Mouse (Mus musculus): ENCODE data around the gene Mcrip2.

Mcrip2 gene

GRCm38 (mm10) chr17:25863681-25864080 is 4.9 kb downstream of the Mcrip2 start:
- peak; percentile 69 for DNase-seq

- no peak for DNase-seq
These were observed 6.6 kb downstream of the Mcrip2 start for GRCm38 (mm10) chr17:25861704-25862612.

- DNase-seq, result peak; percentile 92
These were observed 7.5 kb downstream of the Mcrip2 start, which contains the start of gene Wdr90 for GRCm38 (mm10) chr17:25860832-25861703. Gene Wdr90, minus strand, starts transcription at chr17:25861501.

- no peak for DNase-seq
These were observed 8.3 kb downstream of the Mcrip2 start for GRCm38 (mm10) chr17:25860229-25860628.

- peak; percentile 95 for DNase-seq
These were observed 24.1 kb downstream of the Mcrip2 start, which contains the start of gene Rhot2 for GRCm38 (mm10) chr17:25844396-25844901. Gene Rhot2, minus strand, starts transcription at chr17:25844851.

GRCm38 (mm10) chr17:25843636-25844395 is 24.7 kb downstream of the Mcrip2 start:
- DNase-seq, result peak; percentile 44

- DNase-seq, result no peak
These were observed 25.4 kb downstream of the Mcrip2 start for GRCm38 (mm10) chr17:25843122-25843521.

- DNase-seq, result no peak
These were observed 26.1 kb downstream of the Mcrip2 start for GRCm38 (mm10) chr17:25842509-25842908.

- DNase-seq, result no peak
These were observed 27.3 kb downstream of the Mcrip2 start, which contains the start of gene Gm20683 for GRCm38 (mm10) chr17:25841117-25841880. Gene Gm20683, minus strand, starts transcription at chr17:25841763.

- DNase-seq, result no peak
These were observed 28.0 kb downstream of the Mcrip2 start for GRCm38 (mm10) chr17:25840519-25840918.

GRCm38 (mm10) chr17:25839455-25840235 is 28.9 kb downstream of the Mcrip2 start:
- DNase-seq, result peak; percentile 74

- DNase-seq, result no peak
These were observed 29.7 kb downstream of the Mcrip2 start for GRCm38 (mm10) chr17:25838904-25839303.

- DNase-seq, result no peak
These were observed 31.0 kb downstream of the Mcrip2 start for GRCm38 (mm10) chr17:25837533-25837932.

- peak; percentile 75 for DNase-seq
These were observed 31.5 kb downstream of the Mcrip2 start, which contains the start of gene Rhbdl1 for GRCm38 (mm10) chr17:25837076-25837410. Gene Rhbdl1, minus strand, starts transcription at chr17:25837295.

- DNase-seq, result peak; percentile 60
These were observed 32.0 kb downstream of the Mcrip2 start for GRCm38 (mm10) chr17:25836397-25837075.

GRCm38 (mm10) chr17:25835816-25836215 is 32.7 kb downstream of the Mcrip2 start:
- no peak for DNase-seq

- no peak for DNase-seq
These were observed 33.3 kb downstream of the Mcrip2 start for GRCm38 (mm10) chr17:25835301-25835700.

GRCm38 (mm10) chr17:25834595-25835222 is 33.9 kb downstream of the Mcrip2 start:
- peak; percentile 47 for DNase-seq

GRCm38 (mm10) chr17:25833961-25834594 is 34.5 kb downstream of the Mcrip2 start:
- peak; percentile 86 for DNase-seq

All from kidney, adult 11 months (tissue).